Mouse (Mus musculus) mature B cell (primary cell): ENCODE data around the gene Zfp280b.
"Not testable (repeated sequence)": the region's sequence is repeated elsewhere in the genome, so short reads cannot be mapped to it uniquely, and the experiment has no call there.

Source experiments
- in situ Hi-C: fragments of 300-500 bp; cut with MboI; formaldehyde crosslinking; loops from 2 replicates; pipeline ENCODE4 v1.14.3; 2019

The Zfp280b gene

DNA sequence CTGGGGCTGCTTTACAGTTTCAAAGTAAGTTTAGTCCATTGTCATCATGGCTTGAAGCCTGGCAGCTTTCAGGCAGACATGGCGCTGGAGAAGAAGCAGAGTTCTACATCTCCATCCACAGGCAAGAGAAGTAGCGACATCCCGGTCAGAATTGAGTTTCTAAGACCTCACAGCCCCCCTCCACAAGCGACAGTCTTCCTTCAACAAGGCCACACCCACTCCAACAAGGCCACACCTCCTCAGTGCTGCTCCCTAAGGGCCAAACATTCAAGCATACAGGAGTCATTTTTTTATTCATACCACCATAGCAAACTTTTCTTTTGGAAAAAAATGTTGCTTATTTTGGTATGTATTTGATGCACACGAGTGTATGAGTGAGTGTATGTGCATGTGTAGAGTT is 2.0 kb upstream of the Zfp280b start:
- in situ Hi-C loops, result no loop called here

DNA sequence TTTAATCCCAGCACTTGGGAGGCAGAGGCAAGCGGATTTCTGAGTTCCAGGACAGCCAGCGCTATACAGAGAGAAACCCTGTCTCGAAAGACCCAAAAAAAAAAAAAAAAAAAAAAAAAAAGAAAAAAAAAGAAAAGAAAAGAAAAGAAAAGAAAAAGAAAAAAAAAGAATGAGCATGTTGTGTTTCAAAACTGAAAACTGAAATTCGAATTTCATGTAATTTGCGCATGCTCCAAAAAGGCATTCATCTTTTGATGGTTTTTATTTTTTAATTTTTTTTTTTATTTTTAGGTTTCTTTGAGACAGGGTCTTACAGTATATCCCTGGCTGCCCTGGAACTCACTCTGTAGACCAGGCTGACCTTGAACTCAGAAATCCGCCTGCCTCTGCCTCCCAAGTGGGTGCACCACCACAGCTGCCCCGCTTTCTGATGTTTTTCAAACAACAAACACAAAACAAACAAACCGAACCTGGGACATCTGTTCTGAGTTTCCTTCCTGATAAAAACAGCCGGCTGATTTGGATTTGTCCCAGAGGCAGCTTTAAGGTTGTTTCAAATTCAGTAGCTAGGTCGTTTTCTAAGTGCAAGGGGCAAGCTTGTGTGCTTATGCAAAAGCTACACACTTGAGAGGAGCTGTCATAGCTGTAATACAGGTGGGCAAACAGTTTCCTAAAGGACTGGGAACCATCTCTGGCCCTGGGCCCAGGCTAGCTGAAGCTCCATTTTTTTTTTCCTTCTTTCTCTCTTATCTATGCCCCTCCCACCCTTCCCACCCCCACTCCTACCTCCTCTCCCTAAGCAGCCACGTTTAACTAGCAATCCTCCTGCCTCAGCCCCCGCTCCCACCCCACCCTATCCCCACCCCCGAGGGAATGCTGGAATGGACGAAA is 694 bp upstream of the Zfp280b start:
- in situ Hi-C loops, result no loop called here

- in situ Hi-C loops, result no loop called here
Measured at GRCm38 (mm10) chr10:76033119-76033455, 637 bp downstream of the Zfp280b start.

- in situ Hi-C loops, result no loop called here
Measured at GRCm38 (mm10) chr10:76034001-76034600, 1.7 kb downstream of the Zfp280b start.

DNA sequence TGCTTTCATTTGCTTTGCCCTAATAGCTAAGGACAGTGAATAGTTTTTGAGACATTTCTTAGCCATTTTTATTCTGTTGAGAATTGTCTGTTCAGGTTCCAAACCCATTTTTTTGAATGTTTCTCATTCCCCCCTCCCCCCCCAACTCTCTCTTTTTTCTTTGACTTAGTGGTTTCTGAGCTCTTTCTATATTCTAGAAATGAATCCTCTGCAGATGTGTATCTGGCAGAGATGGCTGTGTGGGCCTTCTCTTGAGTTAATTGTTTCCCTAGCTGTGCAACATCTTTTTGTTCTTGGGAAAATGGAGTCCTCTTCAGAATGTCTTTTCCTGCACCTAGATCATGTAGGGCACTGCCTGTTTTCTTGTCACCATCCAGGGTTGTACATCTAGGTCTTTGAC is 2.8 kb downstream of the Zfp280b start:
- in situ Hi-C loops, result no loop called here

DNA sequence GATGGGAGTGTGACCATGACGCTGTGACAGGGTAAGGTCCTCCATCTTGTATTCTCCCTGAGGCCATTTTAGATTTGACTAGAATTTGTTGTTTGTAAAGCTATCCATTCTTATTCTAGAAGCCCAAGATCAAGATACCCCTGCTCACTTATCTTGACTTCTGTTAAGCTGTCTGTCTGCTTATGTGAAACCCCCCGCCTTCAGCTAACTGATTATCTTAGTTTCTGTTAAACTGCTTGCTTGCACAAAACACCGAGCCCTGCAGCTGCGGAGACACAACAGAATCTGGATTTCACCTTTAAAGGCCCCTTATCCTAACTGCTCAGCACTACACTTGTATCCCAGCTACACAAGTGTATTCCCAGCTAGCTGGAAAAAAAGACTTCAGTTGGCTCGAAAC is 4.5 kb downstream of the Zfp280b start:
- in situ Hi-C loops, result no loop called here

GRCm38 (mm10) chr10:76045343-76045742 is 12.9 kb downstream of the Zfp280b start:
- in situ Hi-C loops, result no loop called here

DNA sequence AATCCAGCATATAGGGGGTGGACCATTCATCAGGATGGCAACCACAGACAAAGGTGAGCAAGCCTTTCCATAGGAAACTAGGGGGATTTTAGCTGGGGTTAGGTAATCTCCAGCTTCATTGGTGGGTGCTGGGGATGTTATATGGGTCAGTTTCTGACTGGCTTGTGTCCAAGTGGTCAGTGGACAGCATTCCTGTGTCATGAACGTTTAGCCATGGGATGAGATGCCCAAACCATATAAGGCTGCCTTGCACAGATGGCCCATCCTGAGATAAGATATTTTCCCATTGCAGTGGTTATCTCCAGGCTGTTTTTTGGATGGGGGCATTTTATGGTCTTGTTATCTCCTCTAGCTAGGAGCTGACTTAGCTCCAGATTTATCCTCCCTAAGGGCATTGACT is 14.3 kb downstream of the Zfp280b start:
- in situ Hi-C loops, result no loop called here

DNA sequence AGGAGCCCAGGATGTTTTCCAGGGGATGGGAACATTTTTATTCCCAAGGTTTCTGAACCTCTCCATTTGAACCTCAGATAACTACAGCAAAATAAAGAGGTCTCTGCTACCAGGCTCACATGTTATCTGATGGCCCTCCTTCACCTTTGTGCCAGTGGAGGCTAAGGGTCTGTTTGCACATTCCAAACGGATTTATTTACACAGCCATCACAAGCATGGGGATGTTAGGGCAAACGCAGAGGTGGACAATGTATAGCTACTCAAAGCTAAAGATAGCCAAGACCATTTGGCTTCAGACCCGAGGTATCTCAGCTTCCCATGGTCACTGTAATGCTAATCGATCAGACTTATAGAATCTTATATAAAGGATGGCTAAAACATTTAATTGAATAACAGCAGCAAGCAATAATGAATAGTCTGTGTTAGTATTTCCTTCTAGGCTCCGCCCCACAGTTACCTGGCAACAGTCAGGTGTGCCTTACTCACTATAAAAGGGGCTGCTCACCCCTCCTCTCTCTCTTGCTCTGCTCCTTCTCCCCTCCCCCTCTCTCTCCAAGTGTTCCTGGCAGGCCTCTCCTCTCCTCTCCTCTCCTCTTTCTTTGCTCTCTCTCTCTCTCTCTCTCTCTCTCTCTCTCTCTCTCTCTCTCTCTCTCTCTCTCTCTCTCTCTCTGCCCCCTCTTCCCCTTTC is 14.9 kb downstream of the Zfp280b start:
- in situ Hi-C loops, result no loop called here

DNA sequence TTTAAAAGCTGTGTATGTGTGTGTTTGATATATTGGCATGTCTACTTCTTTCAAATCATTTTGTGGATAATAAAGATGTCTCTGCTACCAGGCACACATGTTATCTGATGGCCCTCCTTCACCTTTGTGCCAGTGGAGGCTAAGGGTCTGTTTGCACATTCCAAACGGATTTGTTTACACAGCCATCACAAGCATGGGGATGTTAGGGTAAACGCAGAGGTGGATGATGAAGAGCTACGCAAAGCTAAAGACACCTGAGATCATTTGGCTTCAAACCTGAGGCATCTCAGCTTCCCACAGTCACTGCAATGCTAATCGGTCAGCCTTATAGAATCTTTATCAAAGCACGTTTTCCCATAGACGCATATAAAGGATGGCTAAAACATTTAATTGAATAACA is 16.5 kb downstream of the Zfp280b start:
- in situ Hi-C loops, result no loop called here

DNA sequence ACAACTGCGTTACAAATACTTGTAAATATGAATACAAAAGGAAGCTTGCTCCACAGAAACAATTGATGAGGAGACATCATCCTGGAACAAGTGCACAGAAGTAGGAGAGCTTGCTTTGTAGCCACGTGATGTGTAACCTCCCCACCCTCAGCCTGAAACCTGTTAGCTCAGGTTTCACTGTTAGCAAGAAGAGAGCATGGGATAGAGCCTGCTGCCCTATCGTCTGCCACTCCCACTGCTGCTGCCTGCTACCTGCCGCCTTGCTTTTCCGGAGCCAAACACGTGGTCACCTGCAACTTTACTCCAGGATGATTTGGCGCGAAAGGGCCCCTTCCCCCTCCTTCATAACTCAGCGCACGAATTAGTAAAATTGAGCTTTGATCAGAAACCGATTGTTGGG is 19.4 kb downstream of the Zfp280b start:
- in situ Hi-C loops, result no loop called here

DNA sequence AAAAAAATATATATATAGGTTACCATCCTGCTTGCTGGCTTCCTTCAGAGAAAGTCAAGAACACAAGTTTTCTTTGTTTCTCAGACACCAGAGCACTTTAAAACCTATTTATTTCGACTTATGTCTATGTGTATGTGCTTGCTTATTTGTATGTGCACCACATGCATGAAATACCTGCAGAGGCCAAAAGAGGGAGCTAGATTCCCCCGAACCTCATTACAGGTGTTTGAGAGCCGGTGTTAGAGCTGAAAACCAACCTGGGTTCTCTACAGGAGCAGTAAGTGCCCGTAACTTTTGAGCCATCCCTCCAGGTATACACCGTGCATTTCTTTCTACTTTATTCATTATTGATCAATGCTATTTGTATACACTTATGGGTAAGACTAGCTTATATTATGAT is 30.0 kb downstream of the Zfp280b start:
- in situ Hi-C loops, result no loop called here

- in situ Hi-C loops, result no loop called here
Measured at GRCm38 (mm10) chr10:76067674-76068613, 35.5 kb downstream of the Zfp280b start.

- in situ Hi-C loops, result not testable (repeated sequence)
Measured at GRCm38 (mm10) chr10:76072080-76072479, 39.6 kb downstream of the Zfp280b start.

DNA sequence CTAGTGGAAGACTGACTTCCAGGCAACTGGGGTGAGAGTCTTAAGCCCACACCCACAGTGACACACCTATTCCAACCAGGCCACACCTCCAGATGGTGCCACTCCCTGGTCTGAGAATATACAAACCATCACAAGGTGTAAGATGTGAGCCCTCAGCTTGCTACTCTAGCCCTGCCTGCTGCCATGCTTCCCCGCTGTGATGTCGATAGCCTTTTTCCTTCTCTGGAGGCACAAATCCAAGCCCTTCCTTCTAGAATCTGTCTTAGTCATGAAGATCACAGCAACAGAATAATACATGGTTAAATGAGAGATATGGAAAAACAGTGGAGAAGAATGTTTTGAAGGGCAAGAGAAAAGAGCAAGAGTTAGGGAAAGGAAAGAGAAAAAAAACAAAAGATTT is 44.6 kb downstream of the Zfp280b start:
- in situ Hi-C loops, result not testable (repeated sequence)
